ENCODE assay signal across 9 mouse cellular contexts in genomic region chr5:121201739-121202138, GRCm38 (mm10). TPM values are rescaled to one million over a fixed set of nuclear protein-coding genes. Genes with fewer than 3 reads are reported as not detected.
A peak's percentile ranks its signal among the peaks of the same experiment; 100 is the strongest.
DNase-seq lines count a peak whose midpoint lies in the region; ATAC-seq and TF ChIP-seq lines count a peak whose summit lies in the region.
"Had no signal": no experiment of that assay in that cellular context is flagged by ENCODE, and none has a peak within 500 bp of the region (broad histone marks: within the 10 kb centered on the region; RNA-seq: fewer than 3 reads in every experiment).

No protein-coding gene starts in this region.

- no peaks in the 10 kb centered on the region for H3K9me3 ChIP-seq in lung, embryonic 14.5 days (ENCODE audit: low read depth, low read length)

- H3K27me3 ChIP-seq in lung, embryonic 14.5 days (ENCODE audit: insufficient read depth, low read length) = no peaks in the 10 kb centered on the region

- no peak for ATAC-seq in lung, embryonic 14.5 days (ENCODE audit: insufficient read depth)
- peak; percentile 66 for ATAC-seq in erythroblast, adult 5-6 weeks (replicated peaks; ENCODE audit: low FRiP score, poor library complexity, severe bottlenecking)

- H3K4me2 ChIP-seq in lung, embryonic 14.5 days = no peak overlapping the region

- H3K36me3 ChIP-seq in lung, embryonic 14.5 days (ENCODE audit: insufficient read depth) = peaks cover 13% of the 10 kb centered on the region

- H3K4me3 ChIP-seq in lung, embryonic 14.5 days (ENCODE audit: low read depth, low read length) = no peak overlapping the region

- WGBS in lung, embryonic 14.5 days = 47% methylated on average over 3 of the region's 3 CpGs

- H3K27ac ChIP-seq in lung, embryonic 14.5 days (ENCODE audit: low read depth) = no peak overlapping the region

- DNase-seq in embryo, embryonic 10 days (ENCODE audit: low spot score) = peak; percentile 74
- DNase-seq in embryo, embryonic 9.5 days (ENCODE audit: extremely low spot score) = no peak
- peak; percentile 86 for DNase-seq in lung, embryonic 14.5 days
- DNase-seq in lung, adult 18-20 months = no peak
- peak; percentile 65 for DNase-seq in retina, postnatal 1 day
- no peak for DNase-seq in left cerebral cortex, adult 8-10 months (ENCODE audit: low spot score in 2 of 2)
- DNase-seq in adrenal gland, adult 18-20 months (ENCODE audit: low spot score in 2 of 2) = no peak
- DNase-seq: gastrocnemius, postnatal 10 days had no signal

- peak; percentile 58 for TF ChIP-seq CTCF in lung, embryonic 14.5 days (IDR thresholded peaks at IDR 0.05; ENCODE audit: low read depth)

- no peak overlapping the region for H3K9ac ChIP-seq in lung, embryonic 14.5 days

- peaks cover 9% of the 10 kb centered on the region for H3K4me1 ChIP-seq in lung, embryonic 14.5 days (ENCODE audit: insufficient read depth)

RNA-seq across cellular contexts. Expression of gene Rpl6, which starts 2.5 kb away (rescaled TPM):
- polyA plus RNA-seq in lung, embryonic 14.5 days (2014; fragmentation: Nextera tagmentation; extraction: Ambion mirVana) = 673 and 709 TPM in 2 replicates
- total RNA-seq in erythroblast, adult 5-6 weeks (2015; ENCODE audit: low replicate concordance) = 559 and 902 TPM in 2 replicates
- total RNA-seq in erythroblast, adult 5-6 weeks (2017; ENCODE audit: low replicate concordance) = 408 and 598 TPM in 2 replicates
- total RNA-seq in left cerebral cortex, adult 8-10 months (2022) = 100 to 1,000 TPM; 495 to 632 (median 565) TPM
- total RNA-seq in adrenal gland, adult 18-20 months (2021) = 1,000 to 10,000 TPM in 1 of 2 experiments, 100 to 1,000 TPM in 1; 921 to 1,031 TPM

RNA-seq across cellular contexts. Expression of gene Ptpn11, which starts 10.5 kb away (rescaled TPM):
- polyA plus RNA-seq in lung, embryonic 14.5 days (2014; fragmentation: Nextera tagmentation; extraction: Ambion mirVana) = 25.6 and 26.6 TPM in 2 replicates
- 8.3 and 8.6 TPM in 2 replicates for total RNA-seq in erythroblast, adult 5-6 weeks (2015; ENCODE audit: low replicate concordance)
- total RNA-seq in erythroblast, adult 5-6 weeks (2017; ENCODE audit: low replicate concordance) = 23.6 and 26.5 TPM in 2 replicates
- total RNA-seq in left cerebral cortex, adult 8-10 months (2022) = 100 to 1,000 TPM; 106 to 113 (median 109) TPM
- total RNA-seq in adrenal gland, adult 18-20 months (2021) = 100 to 1,000 TPM; 115 to 136 TPM

RNA-seq across cellular contexts. Expression of gene Hectd4, which starts 18.3 kb away (rescaled TPM):
- polyA plus RNA-seq in lung, embryonic 14.5 days (2014; fragmentation: Nextera tagmentation; extraction: Ambion mirVana) = 6.8 and 7.1 TPM in 2 replicates
- 338 and 374 TPM in 2 replicates for total RNA-seq in erythroblast, adult 5-6 weeks (2015; ENCODE audit: low replicate concordance)
- total RNA-seq in erythroblast, adult 5-6 weeks (2017; ENCODE audit: low replicate concordance) = 587 and 871 TPM in 2 replicates
- 100 to 1,000 TPM; 142 to 182 (median 164) TPM for total RNA-seq in left cerebral cortex, adult 8-10 months (2022)
- 10 to 100 TPM; 17.6 to 20.4 TPM for total RNA-seq in adrenal gland, adult 18-20 months (2021)

Comparison
In these comparisons a context has a peak if more than half of its experiments do, and no peak if none do; other contexts are left out.
1. DNase-seq: peak in embryo, embryonic 10 days (single experiment), lung, embryonic 14.5 days (single experiment) and retina, postnatal 1 day (single experiment); none in embryo, embryonic 9.5 days (single experiment), lung, adult 18-20 months (0 of 2), left cerebral cortex, adult 8-10 months (0 of 2) and adrenal gland, adult 18-20 months (0 of 2).
2. RNA of gene Hectd4, which starts 18.3 kb away (total RNA-seq): 338 to 871 TPM in erythroblast, adult 5-6 weeks and 142 to 182 TPM in left cerebral cortex, adult 8-10 months; 17.6 to 20.4 TPM in adrenal gland, adult 18-20 months; every median in the first group is over 4 times any median in the second.